Mouse (Mus musculus): Measurements from ENCODE around the gene Psmb1. TPM values are rescaled to one million over a fixed set of nuclear protein-coding genes. Genes with fewer than 3 reads are reported as not detected.

Psmb1 gene
- polyA plus RNA-seq, 1 experiment from 2014 or later = 233 TPM

Other genes with a start within 250 kb of the Psmb1 start
- 61.9 and 65.5 TPM in 2 replicates for gene Dll1, start 122.9 kb downstream of the Psmb1 start, polyA plus RNA-seq (2016; fragmentation: Nextera tagmentation; extraction: Ambion mirVana)
- gene Fam120b, start 103.5 kb downstream of the Psmb1 start, polyA plus RNA-seq (2016; fragmentation: Nextera tagmentation; extraction: Ambion mirVana) = 41.6 and 44.6 TPM in 2 replicates
- 55.2 and 60.4 TPM in 2 replicates for gene Tbp, start 137 bp upstream of the Psmb1 start, polyA plus RNA-seq (2016; fragmentation: Nextera tagmentation; extraction: Ambion mirVana)
- gene Pdcd2, start 27.6 kb upstream of the Psmb1 start, polyA plus RNA-seq (2016; fragmentation: Nextera tagmentation; extraction: Ambion mirVana) = 66.6 and 67.4 TPM in 2 replicates
- 3.1 and 3.5 TPM in 2 replicates for gene Prdm9, start 64.6 kb upstream of the Psmb1 start, polyA plus RNA-seq (2016; fragmentation: Nextera tagmentation; extraction: Ambion mirVana)
- gene Chd1, start 205.2 kb upstream of the Psmb1 start, polyA plus RNA-seq (2016; fragmentation: Nextera tagmentation; extraction: Ambion mirVana) = 41.6 and 45.4 TPM in 2 replicates

Data from hindbrain, embryonic 12.5 days (tissue).